Mouse (Mus musculus) heart, embryonic 12.5 days (tissue): ENCODE results near the gene Mast4. TPM values are rescaled to one million over a fixed set of nuclear protein-coding genes. Genes with fewer than 3 reads are reported as not detected.
A peak's percentile ranks its signal among the peaks of the same experiment; 100 is the strongest.

Experiments
- ATAC-seq: fragments of 200-750 bp; cut with Nextera tagmentation; 2 replicates; pipeline ENCODE4 v1.8.0; 2017; ENCODE audit warnings: moderate TSS enrichment, moderate library complexity; ENCODE audit not compliant: insufficient number of reproducible peaks, low FRiP score
- H3K27ac ChIP-seq: fragments of 300-500 bp; sonication (generic); 2 replicates; pipeline ENCODE4 v1.5.1; 2016; ENCODE audit warnings: mild to moderate bottlenecking, moderate library complexity; ENCODE audit not compliant: poor library complexity, severe bottlenecking
- H3K27me3 ChIP-seq: fragments of 300-500 bp; sonication (generic); replicated peaks from 2 replicates; pipeline ENCODE4 v1.6.1; 2016; ENCODE audit warnings: mild to moderate bottlenecking, moderate library complexity
- H3K36me3 ChIP-seq: fragments of 300-500 bp; sonication (generic); 2 replicates; pipeline ENCODE4 v1.6.1; 2016; ENCODE audit warnings: mild to moderate bottlenecking, moderate library complexity
- H3K4me1 ChIP-seq: fragments of 300-500 bp; sonication (generic); replicated peaks from 2 replicates; pipeline ENCODE4 v1.6.1; 2016; ENCODE audit warnings: mild to moderate bottlenecking
- H3K4me2 ChIP-seq: fragments of 300-500 bp; sonication (generic); 2 replicates; pipeline ENCODE4 v1.6.1; 2016; ENCODE audit warnings: mild to moderate bottlenecking, moderate library complexity
- H3K4me3 ChIP-seq: fragments of 300-500 bp; sonication (generic); 2 replicates; pipeline ENCODE4 v1.5.1; 2016; ENCODE audit warnings: mild to moderate bottlenecking
- H3K9ac ChIP-seq: fragments of 300-500 bp; sonication (generic); 2 replicates; pipeline ENCODE4 v1.6.1; 2016; ENCODE audit warnings: mild to moderate bottlenecking, moderate library complexity
- H3K9me3 ChIP-seq: fragments of 300-500 bp; sonication (generic); replicated peaks from 2 replicates; pipeline ENCODE4 v1.6.1; 2016; ENCODE audit warnings: mild to moderate bottlenecking, moderate library complexity
- WGBS: fragments of 180-500 bp; shearing (Covaris S2); methylation state at CpG from one replicate; pipeline ENCODE4 v1.1.7; 2016; 5-methylcytosine and 5-hydroxymethylcytosine counted together
- polyA plus RNA-seq: library from polyadenylated mRNA; unstranded; fragments of >200 nt; fragmentation: Nextera tagmentation; extraction: Ambion mirVana; gene quantifications from 2 replicates; pipeline ENCODE4 v1.2.1, GENCODE M21; 2016

Gene Mast4
- polyA plus RNA-seq, 1 experiment from 2014 or later = 52.1 TPM

DNA sequence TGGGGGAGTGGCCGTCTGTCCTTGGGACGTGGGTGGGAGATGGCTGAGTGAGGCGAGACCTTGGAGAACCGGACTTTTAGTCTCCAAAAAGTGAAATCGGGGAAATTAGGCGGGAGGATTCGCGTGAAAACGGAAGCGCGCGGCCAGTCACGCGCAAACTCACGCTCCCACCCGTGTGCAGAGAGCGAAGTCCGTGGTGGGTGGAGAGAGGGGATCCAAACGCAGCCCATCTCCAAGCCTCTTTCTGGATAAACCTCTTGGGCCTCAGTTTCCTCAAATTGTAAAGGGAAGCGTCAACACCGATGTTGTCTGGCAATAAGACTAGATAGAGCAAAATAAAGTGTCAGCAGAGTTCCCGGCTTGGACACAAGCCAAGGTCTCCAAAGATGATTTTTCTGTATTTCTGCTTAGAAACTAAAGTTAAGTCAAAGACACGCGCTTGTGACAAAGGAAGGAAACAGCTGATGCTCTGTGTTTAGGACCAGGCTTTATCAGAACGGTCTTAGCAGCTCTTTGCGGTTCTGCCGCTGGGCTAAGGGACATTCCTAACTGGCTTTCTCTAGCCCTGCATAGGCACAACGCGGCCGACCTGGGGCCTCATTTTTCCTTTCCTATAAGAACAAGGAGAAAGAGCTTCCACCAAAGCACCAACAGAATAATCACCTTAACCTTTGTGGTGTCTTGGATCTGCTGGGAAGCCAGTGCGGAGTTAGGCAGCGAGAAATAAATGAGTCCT lies 594 bp upstream of the Mast4 start:
- 2% methylated on average over 32 of the region's 32 CpGs for WGBS
- H3K4me2 ChIP-seq = peak overlapping the region; percentile 98
- no peak overlapping the region for H3K27ac ChIP-seq
- peaks cover 28% of the 10 kb centered on the region for H3K27me3 ChIP-seq
- 0 out of 2 replicates have a peak, but pooled peaks cover 3% of the 10 kb centered on the region for H3K9me3 ChIP-seq
- H3K4me1 ChIP-seq = peaks cover 23% of the 10 kb centered on the region
- no peak for ATAC-seq
- H3K36me3 ChIP-seq = no peaks in the 10 kb centered on the region
- H3K9ac ChIP-seq = peak overlapping the region; percentile 78
- H3K4me3 ChIP-seq = peak overlapping the region; percentile 70

DNA sequence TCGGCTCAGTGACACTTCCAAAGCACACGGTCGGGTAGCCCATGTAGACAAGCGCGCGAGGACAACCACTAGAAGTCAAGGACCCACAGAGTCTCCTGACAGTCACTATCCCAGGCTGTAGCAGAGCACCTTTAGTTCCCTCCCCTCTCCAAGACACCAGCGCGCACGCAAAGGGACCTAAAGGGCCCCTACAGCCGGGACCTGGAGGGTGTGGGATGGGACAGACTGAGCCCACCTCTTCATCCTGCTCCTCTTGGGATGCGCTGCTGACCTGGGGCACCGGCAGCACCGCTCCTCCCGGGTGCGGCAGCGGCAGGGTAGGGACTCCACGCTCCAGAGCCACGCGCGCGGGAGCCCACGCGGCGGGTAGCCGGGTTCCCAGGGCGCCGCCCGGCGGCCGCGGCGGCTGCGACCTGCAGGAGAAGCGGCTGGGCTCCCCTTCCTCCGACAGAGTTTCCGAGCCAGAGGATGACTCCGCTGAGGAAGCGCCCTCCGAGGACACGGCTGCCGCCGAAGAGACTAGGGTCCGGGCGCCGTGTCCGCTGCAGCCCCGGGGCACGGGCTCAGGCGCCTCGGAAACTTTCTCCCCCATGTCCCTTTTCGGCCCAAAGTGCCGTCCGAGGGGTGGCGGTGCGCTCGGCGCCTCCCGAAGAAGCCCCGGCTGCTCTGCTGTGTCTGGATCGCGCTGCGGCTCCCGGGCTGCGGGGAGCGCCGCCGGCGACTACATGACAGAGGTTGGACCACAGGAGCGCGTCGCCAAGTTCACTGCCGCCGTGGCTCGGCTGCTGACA lies 501 bp downstream of the Mast4 start:
- Histone ChIP-seq H3K27me3 (peaks cover 28% of the 10 kb centered on the region), H3K27ac (no peak overlapping the region), H3K9ac (peak overlapping the region; percentile 78), H3K4me2 (peak overlapping the region; percentile 98), H3K4me1 (peaks cover 23% of the 10 kb centered on the region), H3K36me3 (no peaks in the 10 kb centered on the region), H3K4me3 (peak overlapping the region; percentile 70), H3K9me3 (no peaks in the 10 kb centered on the region)
- peak; percentile 58 for ATAC-seq
- WGBS = under 1% methylated on average over 60 of the region's 74 CpGs

DNA sequence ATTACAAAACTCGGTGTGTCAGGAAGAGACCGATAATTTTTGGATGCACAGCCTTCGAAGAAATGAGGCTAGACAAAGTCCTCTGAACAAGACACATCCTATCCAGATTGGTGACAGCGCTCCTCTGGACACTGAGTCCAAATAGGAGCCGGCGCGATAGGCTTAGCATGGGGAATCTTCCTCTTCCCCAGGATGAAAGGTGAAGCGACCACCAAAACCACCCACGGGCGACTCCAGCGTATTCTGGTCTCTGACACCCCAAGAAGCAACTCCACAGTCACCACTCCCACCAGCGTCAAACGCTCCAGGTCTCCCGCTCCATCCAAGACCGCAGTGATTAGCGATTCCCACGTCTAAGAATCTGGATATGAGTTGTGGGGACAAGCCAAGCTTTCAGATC lies 1.1 kb downstream of the Mast4 start:
- H3K36me3 ChIP-seq = no peaks in the 10 kb centered on the region
- no peak for ATAC-seq
- WGBS = 2% methylated on average over 17 of the region's 17 CpGs
- H3K4me3 ChIP-seq = peak overlapping the region; percentile 70
- H3K27ac ChIP-seq = no peak overlapping the region
- 0 out of 2 replicates have a peak overlapping the region, but pooled peaks have one; percentile 78 for H3K9ac ChIP-seq
- H3K27me3 ChIP-seq = peaks cover 28% of the 10 kb centered on the region
- peak overlapping the region; percentile 98 for H3K4me2 ChIP-seq
- peaks cover 23% of the 10 kb centered on the region for H3K4me1 ChIP-seq
- no peaks in the 10 kb centered on the region for H3K9me3 ChIP-seq

DNA sequence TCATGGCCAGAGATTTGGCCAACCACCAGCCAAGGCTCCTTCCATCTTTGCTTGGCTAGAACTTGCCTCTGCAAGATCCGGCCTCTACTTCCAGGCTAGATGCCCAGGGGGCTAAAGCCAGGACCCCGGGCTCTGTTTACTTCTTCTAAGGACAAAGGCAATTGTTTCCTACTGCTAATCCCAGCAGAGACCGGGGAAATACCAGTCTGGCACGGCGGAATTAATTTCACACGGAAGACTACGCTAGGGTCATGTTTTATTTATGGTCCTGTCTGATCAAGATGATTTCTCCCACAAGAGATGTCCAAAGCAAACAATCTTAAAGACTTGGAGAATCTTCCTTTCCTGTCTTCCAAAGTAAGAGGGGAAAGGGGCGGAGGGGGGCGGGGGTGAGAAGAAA lies 1.6 kb downstream of the Mast4 start:
- peaks cover 23% of the 10 kb centered on the region for H3K4me1 ChIP-seq
- H3K27me3 ChIP-seq = peaks cover 28% of the 10 kb centered on the region
- H3K4me3 ChIP-seq = peak overlapping the region; percentile 70
- H3K9ac ChIP-seq = no peak overlapping the region
- H3K36me3 ChIP-seq = no peaks in the 10 kb centered on the region
- no peak overlapping the region for H3K27ac ChIP-seq
- peak overlapping the region; percentile 98 for H3K4me2 ChIP-seq
- no peak for ATAC-seq
- no peaks in the 10 kb centered on the region for H3K9me3 ChIP-seq
- 11% methylated on average over 9 of the region's 9 CpGs for WGBS

DNA sequence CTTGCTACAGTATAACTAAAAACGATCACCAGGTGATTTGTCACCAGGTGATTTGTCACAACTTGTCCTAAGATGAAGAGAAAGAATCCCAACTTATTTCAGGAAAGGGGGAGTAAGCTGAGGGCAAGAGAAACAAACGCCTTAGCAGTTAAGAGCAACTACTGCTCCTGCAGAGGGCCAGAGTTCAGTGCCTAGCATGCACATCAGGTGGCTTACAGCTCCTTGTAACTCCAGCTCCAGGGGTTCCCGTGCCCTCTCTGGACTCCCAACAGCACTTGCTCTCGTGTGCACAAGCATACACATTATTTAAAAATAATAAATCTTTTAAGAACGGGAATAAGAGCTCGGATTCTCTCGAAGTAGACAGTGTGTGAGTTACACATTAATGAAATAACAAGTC lies 3.2 kb downstream of the Mast4 start:
- Histone ChIP-seq H3K9me3 (no peaks in the 10 kb centered on the region), H3K4me1 (peaks cover 23% of the 10 kb centered on the region), H3K27ac (no peak overlapping the region), H3K4me3 (no peak overlapping the region), H3K4me2 (no peak overlapping the region), H3K9ac (no peak overlapping the region), H3K36me3 (no peaks in the 10 kb centered on the region), H3K27me3 (peaks cover 23% of the 10 kb centered on the region)
- WGBS = 59% methylated on average over 7 of the region's 7 CpGs
- ATAC-seq = no peak

DNA sequence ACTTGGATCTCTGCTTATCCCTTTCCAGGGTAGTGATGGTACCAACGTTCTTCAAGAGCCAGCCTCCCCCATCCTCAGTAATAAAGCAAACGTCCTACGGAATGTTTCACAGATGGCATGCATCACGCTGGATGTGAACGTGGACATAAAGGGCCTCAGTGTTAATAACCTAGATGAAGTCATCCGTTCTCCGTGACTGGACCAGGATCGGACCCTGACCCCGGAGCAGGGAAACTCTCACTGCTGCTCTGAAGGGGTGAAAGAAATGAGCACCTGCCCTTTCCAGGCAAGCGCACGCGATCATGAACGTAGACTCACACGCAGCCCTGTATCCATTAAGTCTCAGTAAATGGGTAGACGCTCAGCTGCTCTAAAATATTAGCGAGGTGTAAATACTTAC lies 6.0 kb downstream of the Mast4 start:
- ATAC-seq = no peak
- Histone ChIP-seq H3K36me3 (no peaks in the 10 kb centered on the region), H3K4me3 (no peak overlapping the region), H3K4me1 (peaks cover 8% of the 10 kb centered on the region; the same call in 1 of the 2 replicates), H3K27me3 (peaks cover 15% of the 10 kb centered on the region; the same call in 1 of the 2 replicates), H3K27ac (no peak overlapping the region), H3K9me3 (peaks cover 4% of the 10 kb centered on the region; the same call in 1 of the 2 replicates), H3K4me2 (no peak overlapping the region), H3K9ac (no peak overlapping the region)
- 77% methylated on average over 16 of the region's 16 CpGs for WGBS

DNA sequence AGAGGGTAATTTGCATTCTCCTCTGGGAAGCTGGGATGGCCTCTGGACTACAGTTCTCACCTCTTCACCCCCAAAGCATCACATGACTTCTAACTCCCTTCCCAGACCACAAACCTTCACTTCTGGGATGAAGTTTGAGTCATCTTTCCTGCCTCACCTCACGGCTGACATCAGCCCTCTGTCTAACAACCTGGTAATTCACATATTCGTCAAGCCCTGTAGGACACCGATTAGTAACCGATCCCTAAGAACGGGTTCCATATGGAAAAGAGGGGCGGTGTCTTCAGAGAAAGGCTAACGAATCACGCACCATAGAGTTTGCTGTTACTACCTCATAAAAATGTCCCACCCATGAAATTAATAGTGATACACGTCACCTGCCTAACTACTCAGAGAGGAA lies 6.5 kb downstream of the Mast4 start:
- WGBS = 67% methylated on average over 9 of the region's 9 CpGs
- Histone ChIP-seq H3K27ac (no peak overlapping the region), H3K4me3 (no peak overlapping the region), H3K4me2 (no peak overlapping the region), H3K9ac (no peak overlapping the region), H3K9me3 (peaks cover 7% of the 10 kb centered on the region; the same call in 1 of the 2 replicates), H3K27me3 (peaks cover 14% of the 10 kb centered on the region; the same call in 1 of the 2 replicates), H3K4me1 (peaks cover 4% of the 10 kb centered on the region; the same call in 1 of the 2 replicates), H3K36me3 (no peaks in the 10 kb centered on the region)
- ATAC-seq = no peak

DNA sequence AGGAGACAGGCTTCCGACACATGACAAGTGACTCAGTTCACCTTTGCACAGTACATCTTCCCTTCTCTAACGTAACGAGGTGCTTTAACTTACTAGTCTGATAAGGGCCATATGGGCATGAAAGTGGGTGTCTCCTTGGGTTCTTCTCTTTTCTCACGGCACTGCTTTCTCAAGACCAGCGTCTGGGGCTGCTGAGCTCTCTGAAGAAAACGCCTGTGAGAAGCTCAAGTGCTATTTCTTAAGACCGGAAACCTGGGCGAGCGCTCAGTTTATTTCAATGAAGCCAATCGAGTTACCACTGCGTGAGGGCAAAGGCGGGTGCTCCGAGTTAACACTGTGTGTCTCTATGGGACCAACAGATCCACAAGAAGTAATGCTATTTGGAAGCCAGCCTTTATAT lies 8.1 kb downstream of the Mast4 start:
- Histone ChIP-seq H3K27ac (no peak overlapping the region), H3K4me3 (no peak overlapping the region), H3K9me3 (peaks cover 12% of the 10 kb centered on the region), H3K9ac (no peak overlapping the region), H3K4me2 (no peak overlapping the region), H3K27me3 (no peaks in the 10 kb centered on the region), H3K36me3 (no peaks in the 10 kb centered on the region), H3K4me1 (no peaks in the 10 kb centered on the region)
- WGBS = 70% methylated on average over 13 of the region's 13 CpGs
- no peak for ATAC-seq

DNA sequence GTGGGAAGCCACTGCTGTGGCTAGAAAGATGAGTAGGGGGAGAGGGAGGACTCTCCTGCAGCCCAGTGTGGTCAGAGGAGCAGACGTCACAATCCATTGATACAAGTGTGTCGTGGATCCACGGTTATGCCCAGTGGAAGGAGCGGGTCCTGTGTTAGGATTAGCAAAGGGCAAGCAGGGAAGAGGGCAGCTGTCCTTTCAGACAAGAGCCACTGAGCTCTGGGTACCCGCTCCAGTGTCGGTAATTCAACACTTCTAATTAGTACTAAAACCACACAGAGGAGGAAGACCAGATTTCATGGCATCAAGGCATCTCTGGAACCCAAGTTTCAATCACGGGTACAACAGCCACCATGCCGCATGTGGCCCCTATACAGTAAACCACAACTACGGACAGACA lies 14.4 kb downstream of the Mast4 start:
- H3K36me3 ChIP-seq = no peaks in the 10 kb centered on the region
- 0 out of 2 replicates have a peak, but pooled peaks cover 15% of the 10 kb centered on the region for H3K4me1 ChIP-seq
- WGBS = 76% methylated on average over 9 of the region's 9 CpGs
- no peak overlapping the region for H3K4me2 ChIP-seq
- no peak for ATAC-seq
- H3K4me3 ChIP-seq = no peak overlapping the region
- no peak overlapping the region for H3K27ac ChIP-seq
- no peak overlapping the region for H3K9ac ChIP-seq
- H3K27me3 ChIP-seq = no peaks in the 10 kb centered on the region
- peaks cover 12% of the 10 kb centered on the region for H3K9me3 ChIP-seq

DNA sequence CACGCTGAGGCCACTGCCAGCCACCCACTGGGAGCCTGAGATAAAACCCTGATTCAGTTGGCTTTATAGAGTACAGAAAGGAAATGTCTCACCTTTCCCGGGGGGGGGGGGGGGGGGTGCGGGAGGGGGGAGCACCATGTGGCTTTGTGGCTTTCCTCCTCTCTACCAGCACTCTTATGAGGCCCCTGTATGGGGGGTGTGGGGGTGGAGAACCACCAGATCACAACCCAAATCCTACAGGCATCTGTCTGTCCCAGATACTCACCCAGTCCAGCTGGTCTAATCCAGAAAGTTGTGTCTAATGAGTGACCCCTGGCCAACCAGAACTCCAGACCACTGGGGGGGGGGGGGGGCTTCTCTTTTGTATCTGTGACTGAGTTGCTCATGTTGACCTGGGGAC lies 15.0 kb downstream of the Mast4 start:
- H3K9ac ChIP-seq = no peak overlapping the region
- H3K27ac ChIP-seq = no peak overlapping the region
- H3K4me3 ChIP-seq = no peak overlapping the region
- H3K4me2 ChIP-seq = no peak overlapping the region
- ATAC-seq = no peak
- H3K36me3 ChIP-seq = no peaks in the 10 kb centered on the region
- 0 out of 2 replicates have a peak, but pooled peaks cover 15% of the 10 kb centered on the region for H3K4me1 ChIP-seq
- 15% methylated on average over 2 of the region's 3 CpGs for WGBS
- H3K9me3 ChIP-seq = peaks cover 12% of the 10 kb centered on the region
- no peaks in the 10 kb centered on the region for H3K27me3 ChIP-seq

DNA sequence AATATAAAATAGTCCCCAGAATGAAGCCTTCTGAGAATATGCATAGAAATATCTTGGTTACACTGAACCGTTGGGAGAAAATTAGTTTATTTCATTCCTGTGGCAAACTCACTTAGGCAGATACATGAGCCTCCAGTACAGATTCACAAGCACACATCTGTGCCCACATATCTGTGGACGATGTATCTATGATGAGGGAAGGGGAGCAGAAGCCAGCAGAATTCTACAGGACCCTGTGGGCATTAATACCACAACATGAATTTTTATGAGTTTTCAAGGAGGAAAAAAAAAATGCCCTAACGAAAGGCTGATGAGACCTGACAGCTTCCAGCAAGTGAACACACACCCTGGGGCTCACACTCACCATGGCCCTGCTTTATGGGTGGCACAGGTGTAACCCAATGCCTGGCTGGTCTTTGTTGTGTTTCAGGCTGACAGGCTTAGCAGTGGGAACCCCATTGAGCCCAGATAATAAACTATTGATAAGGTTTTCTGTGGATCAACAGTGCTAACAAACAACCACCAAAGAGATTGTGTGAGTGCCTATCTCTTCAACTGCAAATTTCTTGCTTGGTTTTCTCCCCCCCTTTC lies 17.4 kb downstream of the Mast4 start:
- no peaks in the 10 kb centered on the region for H3K27me3 ChIP-seq
- H3K4me2 ChIP-seq = no peak overlapping the region
- no peak overlapping the region for H3K27ac ChIP-seq
- WGBS = 62% methylated on average over 3 of the region's 3 CpGs
- H3K9ac ChIP-seq = no peak overlapping the region
- no peak for ATAC-seq
- H3K9me3 ChIP-seq = no peaks in the 10 kb centered on the region
- H3K4me1 ChIP-seq = 0 out of 2 replicates have a peak, but pooled peaks cover 15% of the 10 kb centered on the region
- H3K36me3 ChIP-seq = no peaks in the 10 kb centered on the region
- no peak overlapping the region for H3K4me3 ChIP-seq
